Comparison of ENCODE assay signal across 9 mouse cellular contexts in the genomic region with DNA sequence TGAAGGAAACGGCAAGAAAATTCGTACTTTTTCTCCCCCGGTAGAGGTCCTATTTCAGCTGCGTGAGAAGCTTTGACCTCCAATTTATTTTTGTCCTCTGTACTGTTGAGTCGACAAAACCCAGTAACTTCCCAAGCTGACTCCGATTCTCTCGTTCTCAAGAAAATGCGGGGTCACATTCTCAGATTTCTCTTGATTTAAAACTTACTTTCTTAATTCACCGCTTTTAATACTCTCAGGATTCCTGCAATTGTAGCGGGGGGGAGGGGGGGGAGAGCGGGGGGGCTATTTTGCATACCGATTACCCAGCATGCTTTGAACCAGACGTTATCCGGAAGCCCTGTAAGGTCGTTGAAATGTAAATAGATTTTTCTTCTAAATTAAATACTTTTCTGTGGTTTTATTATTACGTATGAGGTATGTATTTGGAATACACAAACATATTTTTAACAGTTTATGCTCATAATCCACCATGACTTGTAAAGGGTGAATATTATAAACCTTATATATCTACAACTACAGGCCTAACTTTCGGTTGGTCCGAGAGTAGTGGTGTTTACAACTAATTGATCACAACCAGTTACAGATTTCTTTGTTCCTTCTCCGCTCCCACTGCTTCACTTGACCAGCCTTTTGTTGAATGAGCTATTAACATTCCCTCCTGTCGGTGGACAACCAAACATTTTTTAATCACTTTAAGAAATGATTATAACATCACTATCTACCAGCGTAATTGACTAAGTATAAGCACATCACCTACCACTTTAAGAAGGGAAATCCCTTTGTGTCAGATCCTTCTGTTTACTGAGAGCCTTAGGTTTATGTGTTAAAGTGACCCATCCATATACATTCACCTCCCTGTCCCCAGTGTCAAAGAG. TPM values are rescaled to one million over a fixed set of nuclear protein-coding genes. Genes with fewer than 3 reads are reported as not detected.
A peak's percentile ranks its signal among the peaks of the same experiment; 100 is the strongest.
DNase-seq lines count a peak whose midpoint lies in the region; ATAC-seq and TF ChIP-seq lines count a peak whose summit lies in the region.
"Had no signal": no experiment of that assay in that cellular context is flagged by ENCODE, and none has a peak within 500 bp of the region (broad histone marks: within the 10 kb centered on the region; RNA-seq: fewer than 3 reads in every experiment).

No protein-coding gene starts in this region.

- peak; percentile 67 for ATAC-seq in heart, embryonic 16.5 days (replicated peaks; ENCODE audit: extremely low read depth, insufficient read depth, low FRiP score)
- ATAC-seq: Patski had no signal

- H3K27me3 ChIP-seq in embryonic facial prominence, embryonic 10.5 days (replicated peaks; ENCODE audit: low read depth, poor library complexity, severe bottlenecking), result no peaks in the 10 kb centered on the region
- H3K27me3 ChIP-seq in heart, embryonic 16.5 days (ENCODE audit: control insufficient read depth, insufficient read depth, low read length), result no peaks in the 10 kb centered on the region; the same call in 1 of the 2 replicates
- no peaks in the 10 kb centered on the region for H3K27me3 ChIP-seq in small intestine, adult 2 months (ENCODE audit: control insufficient read depth, insufficient read depth, low read length)
- H3K27me3 ChIP-seq: Patski had no signal

- 1% methylated on average over 21 of the region's 21 CpGs for WGBS in embryonic facial prominence, embryonic 10.5 days
- WGBS in heart, embryonic 16.5 days, result under 1% methylated on average over 21 of the region's 21 CpGs
- WGBS in macrophage (ENCODE audit: missing documents), result 2% methylated on average over 21 of the region's 21 CpGs
- WGBS in small intestine, adult 2 months, result under 1% methylated on average over 21 of the region's 21 CpGs

- peak; percentile 32 for DNase-seq in adrenal gland, adult 2 months
- no peak for DNase-seq in adrenal gland, adult 8-10 months
- DNase-seq in R1 (ENCODE audit: low read depth, low spot score), result peak; percentile 85
- DNase-seq in embryonic facial prominence, embryonic 10.5 days (ENCODE audit: low spot score), result peak; percentile 76
- peak; percentile 30 to 61 for DNase-seq in kidney, postnatal 36 days

- H3K4me2 ChIP-seq in heart, embryonic 16.5 days (ENCODE audit: low read depth, low read length), result peak overlapping the region; percentile 63

- no peaks in the 10 kb centered on the region for H3K36me3 ChIP-seq in embryonic facial prominence, embryonic 10.5 days (replicated peaks)
- H3K36me3 ChIP-seq in heart, embryonic 16.5 days (ENCODE audit: control insufficient read depth, insufficient read depth), result no peaks in the 10 kb centered on the region
- H3K36me3 ChIP-seq in macrophage (ENCODE audit: inconsistent target), result no peaks in the 10 kb centered on the region
- H3K36me3 ChIP-seq in small intestine, adult 2 months (ENCODE audit: control insufficient read depth, insufficient read depth, low read length), result no peaks in the 10 kb centered on the region

- peak overlapping the region; percentile 86 for H3K27ac ChIP-seq in embryonic facial prominence, embryonic 10.5 days (replicated peaks)
- peak overlapping the region; percentile 81 for H3K27ac ChIP-seq in heart, embryonic 16.5 days (ENCODE audit: low read length)
- H3K27ac ChIP-seq in macrophage, result peak overlapping the region; percentile 68
- peak overlapping the region; percentile 72 for H3K27ac ChIP-seq in small intestine, adult 2 months (ENCODE audit: insufficient read depth, low read depth, low read length)

- TF ChIP-seq POLR2A in small intestine, adult 2 months (IDR thresholded peaks at IDR 0.05; ENCODE audit: low read depth, low read length), result no peak

- no peak for TF ChIP-seq CTCF in small intestine, adult 2 months (IDR thresholded peaks at IDR 0.05; ENCODE audit: extremely low read depth, insufficient read length, insufficient replicate concordance, low read depth, low read length)

- H3K9ac ChIP-seq in heart, embryonic 16.5 days (ENCODE audit: low read length), result peak overlapping the region; percentile 76

- H3K79me2 ChIP-seq in macrophage (ENCODE audit: inconsistent target), result no peaks in the 10 kb centered on the region

- 0 out of 2 replicates have a peak, but pooled peaks cover 3% of the 10 kb centered on the region for H3K9me3 ChIP-seq in embryonic facial prominence, embryonic 10.5 days
- H3K9me3 ChIP-seq in heart, embryonic 16.5 days (replicated peaks; ENCODE audit: control insufficient read depth, low read length), result no peaks in the 10 kb centered on the region

- peak overlapping the region; percentile 61 for H3K4me3 ChIP-seq in embryonic facial prominence, embryonic 10.5 days
- H3K4me3 ChIP-seq in heart, embryonic 16.5 days (ENCODE audit: low read length), result peak overlapping the region; percentile 66
- peak overlapping the region; percentile 50 for H3K4me3 ChIP-seq in macrophage (ENCODE audit: inconsistent target)
- peak overlapping the region; percentile 23; the same call in 1 of the 2 replicates for H3K4me3 ChIP-seq in small intestine, adult 2 months (ENCODE audit: low read depth, low read length)

- 0 out of 2 replicates have a peak, but pooled peaks cover 12% of the 10 kb centered on the region for H3K4me1 ChIP-seq in embryonic facial prominence, embryonic 10.5 days
- H3K4me1 ChIP-seq in heart, embryonic 16.5 days (ENCODE audit: control insufficient read depth, insufficient read depth, low read length), result peaks cover 5% of the 10 kb centered on the region; the same call in 1 of the 2 replicates
- peaks cover 2% of the 10 kb centered on the region; the same call in 1 of the 2 replicates for H3K4me1 ChIP-seq in small intestine, adult 2 months (ENCODE audit: control insufficient read depth, insufficient read depth, insufficient read length, low read length)

RNA-seq across cellular contexts. Expression of a gene that starts 31.9 kb away (rescaled TPM):
- total RNA-seq in adrenal gland, adult 2 months (2021), result 100 to 1,000 TPM in 1 of 2 experiments, 10 to 100 TPM in 1; 93.2 to 114 TPM
- polyA plus RNA-seq in adrenal gland, adult 2 months (2012; rRNA removed), result 7.9 and 8.7 TPM in 2 replicates
- 100 to 1,000 TPM in 2 of 4 experiments, 10 to 100 TPM in 2; 98.3 to 114 (median 107) TPM for total RNA-seq in adrenal gland, adult 8-10 months (2022)
- 323 and 333 TPM in 2 replicates for polyA plus RNA-seq in embryonic facial prominence, embryonic 10.5 days (2016; fragmentation: Nextera tagmentation; extraction: Ambion mirVana)
- polyA plus RNA-seq in heart, embryonic 16.5 days (2015; fragmentation: Nextera tagmentation; extraction: Ambion mirVana), result 139 and 153 TPM in 2 replicates
- total RNA-seq in macrophage (2018; cell fraction: chromatin; rRNA removed), result 10 to 100 TPM in 14 of 26 experiments, 1 to 10 TPM in 12; 4.3 to 42.7 (median 11.1) TPM
- total RNA-seq in macrophage (2018; cell fraction: cytosol; rRNA removed), result 100 to 1,000 TPM in 8 of 26 experiments, 10 to 100 TPM in 18; 59.6 to 124 (median 94.5) TPM
- total RNA-seq in macrophage (2018; cell fraction: nucleus; rRNA removed), result 100 to 1,000 TPM in 11 of 26 experiments, 10 to 100 TPM in 15; 24.1 to 171 (median 93.7) TPM
- polyA plus RNA-seq in macrophage (2018), result 86.7 to 134 TPM (median 112 TPM) in 3 replicates
- polyA plus RNA-seq in small intestine, adult 2 months (2012; rRNA removed), result 14.9 and 15.3 TPM in 2 replicates

RNA-seq across cellular contexts. Expression of a gene that starts 49.3 kb away (rescaled TPM):
- total RNA-seq in adrenal gland, adult 2 months (2021), result under 1 TPM; 0.78 to 0.93 TPM
- 0.30 and 0.37 TPM in 2 replicates for polyA plus RNA-seq in adrenal gland, adult 2 months (2012; rRNA removed)
- 1 to 10 TPM; 1.0 to 1.8 (median 1.5) TPM for total RNA-seq in adrenal gland, adult 8-10 months (2022)
- polyA plus RNA-seq in embryonic facial prominence, embryonic 10.5 days (2016; fragmentation: Nextera tagmentation; extraction: Ambion mirVana), result 7.6 and 8.0 TPM in 2 replicates
- 1.5 and 1.7 TPM in 2 replicates for polyA plus RNA-seq in heart, embryonic 16.5 days (2015; fragmentation: Nextera tagmentation; extraction: Ambion mirVana)
- total RNA-seq in macrophage (2018; cell fraction: chromatin; rRNA removed), result 1 to 10 TPM in 2 of 26 experiments, under 1 TPM in 10, not detected in 14; 0.22 to 2.0 (median 0.58) TPM
- total RNA-seq in macrophage (2018; cell fraction: cytosol; rRNA removed), result under 1 TPM in 16 of 26 experiments, not detected in 10; 0.03 to 0.24 (median 0.10) TPM
- 1 to 10 TPM in 1 of 26 experiments, under 1 TPM in 6, not detected in 19; 0.18 to 1.9 (median 0.40) TPM for total RNA-seq in macrophage (2018; cell fraction: nucleus; rRNA removed)
- polyA plus RNA-seq in macrophage (2018), result 0.09 to 0.28 TPM in 2 of 3 replicates, not detected in the other
- polyA plus RNA-seq in small intestine, adult 2 months (2012; rRNA removed), result 0.08 and 0.10 TPM in 2 replicates

RNA-seq across cellular contexts. Expression of a gene that starts 54.1 kb away (rescaled TPM):
- total RNA-seq in adrenal gland, adult 2 months (2021), result 10 to 100 TPM; 10.5 to 12.1 TPM
- polyA plus RNA-seq in adrenal gland, adult 2 months (2012; rRNA removed), result 11.7 and 13.4 TPM in 2 replicates
- 10 to 100 TPM; 15.0 to 19.0 (median 17.3) TPM for total RNA-seq in adrenal gland, adult 8-10 months (2022)
- 8.6 TPM in 2 replicates for polyA plus RNA-seq in embryonic facial prominence, embryonic 10.5 days (2016; fragmentation: Nextera tagmentation; extraction: Ambion mirVana)
- 4.7 and 4.9 TPM in 2 replicates for polyA plus RNA-seq in heart, embryonic 16.5 days (2015; fragmentation: Nextera tagmentation; extraction: Ambion mirVana)
- 10 to 100 TPM in 21 of 26 experiments, 1 to 10 TPM in 5; 4.7 to 66.4 (median 22.5) TPM for total RNA-seq in macrophage (2018; cell fraction: chromatin; rRNA removed)
- 1 to 10 TPM in 24 of 26 experiments, under 1 TPM in 2; 0.91 to 8.0 (median 4.6) TPM for total RNA-seq in macrophage (2018; cell fraction: cytosol; rRNA removed)
- 10 to 100 TPM in 17 of 26 experiments, 1 to 10 TPM in 9; 2.4 to 48.1 (median 12.6) TPM for total RNA-seq in macrophage (2018; cell fraction: nucleus; rRNA removed)
- 3.7 to 4.5 TPM (median 4.4 TPM) in 3 replicates for polyA plus RNA-seq in macrophage (2018)
- polyA plus RNA-seq in small intestine, adult 2 months (2012; rRNA removed), result 4.1 and 4.2 TPM in 2 replicates
